Mouse (Mus musculus) C2C12 (cell line): ENCODE data around the gene Scyl2. TPM values are rescaled to one million over a fixed set of nuclear protein-coding genes. Genes with fewer than 3 reads are reported as not detected.
"Not testable (repeated sequence)": the region's sequence is repeated elsewhere in the genome, so short reads cannot be mapped to it uniquely, and the experiment has no call there.

Experiments
- H3K27me3 ChIP-seq: one replicate; pipeline ENCODE4 v1.6.1; 2011; ENCODE audit not compliant: control insufficient read depth, insufficient read depth, insufficient read length
- H3K36me3 ChIP-seq: one replicate; pipeline ENCODE4 v1.6.1; 2011; ENCODE audit not compliant: control insufficient read depth, insufficient read depth
- H3K4me3 ChIP-seq: one replicate; pipeline ENCODE4 v1.5.1; 2011; ENCODE audit warnings: mild to moderate bottlenecking, control low read depth; ENCODE audit not compliant: poor library complexity, insufficient read depth, severe bottlenecking
- H3K79me2 ChIP-seq: one replicate; pipeline ENCODE4 v1.6.1; 2011; ENCODE audit not compliant: control insufficient read depth, insufficient read depth
- H3K79me3 ChIP-seq: one replicate; pipeline ENCODE4 v1.6.1; 2011; ENCODE audit warnings: low read depth, control low read depth
- H3ac ChIP-seq: one replicate; pipeline ENCODE3; 2011; ENCODE audit warnings: low read depth; ENCODE audit not compliant: control insufficient read depth, insufficient read length
- CEBPB ChIP-seq: IDR thresholded peaks from one replicate; pipeline ENCODE4 v1.6.1; 2011; ENCODE audit warnings: low read depth, mild to moderate bottlenecking, control low read depth, moderate library complexity
- CTCF ChIP-seq: IDR thresholded peaks from one replicate; pipeline ENCODE4 v1.5.1; 2011; ENCODE audit not compliant: control insufficient read depth, insufficient read depth, insufficient read length
- FOSL1 ChIP-seq: IDR thresholded peaks from one replicate; pipeline ENCODE4 v1.8.0; 2011; ENCODE audit warnings: mild to moderate bottlenecking, low read length; ENCODE audit not compliant: poor library complexity, insufficient read depth, severe bottlenecking
- MAX ChIP-seq: IDR thresholded peaks from one replicate; pipeline ENCODE4 v1.6.1; 2011; ENCODE audit warnings: mild to moderate bottlenecking, control low read depth
- MYOD1 ChIP-seq: IDR thresholded peaks from one replicate; pipeline ENCODE4 v1.6.1; 2011; ENCODE audit warnings: low read depth; ENCODE audit not compliant: control insufficient read depth, insufficient read length
- MYOG ChIP-seq: IDR thresholded peaks from one replicate; pipeline ENCODE4 v1.6.1; 2011; ENCODE audit not compliant: control insufficient read depth, insufficient read length; ENCODE audit errors: extremely low read depth
- USF1 ChIP-seq: IDR thresholded peaks from one replicate; pipeline ENCODE4 v1.6.1; 2011; ENCODE audit warnings: low read depth, mild to moderate bottlenecking, control low read depth, moderate library complexity
- polyA plus RNA-seq: library from polyadenylated mRNA; unstranded; fragments of >200 nt; fragmentation: generic; extraction: Trizol; gene quantifications from one replicate; pipeline ENCODE4 v1.2.1, GENCODE M21; 2012; ENCODE audit warnings: missing spikeins

Gene Scyl2
- polyA plus RNA-seq, 1 experiment = 6.7 TPM

GRCm38 (mm10) chr10:89676609-89677008 lies 9.5 kb downstream of the Scyl2 start:
- Histone ChIP-seq H3ac (no peak overlapping the region), H3K4me3 (no peak overlapping the region), H3K36me3 (peaks cover 14% of the 10 kb centered on the region), H3K27me3 (no peaks in the 10 kb centered on the region), H3K79me3 (peaks cover 30% of the 10 kb centered on the region), H3K79me2 (peaks cover 62% of the 10 kb centered on the region)
- TF ChIP-seq MYOD1 = no peak
- no peak for TF ChIP-seq CEBPB
- no peak for TF ChIP-seq MAX
- no peak for TF ChIP-seq USF1
- no peak for TF ChIP-seq FOSL1
- TF ChIP-seq CTCF = no peak

- H3K79me3 ChIP-seq, H3K4me3 ChIP-seq, H3ac ChIP-seq, H3K27me3 ChIP-seq: not testable (repeated sequence)
- Histone ChIP-seq H3K36me3 (peaks cover 25% of the 10 kb centered on the region), H3K79me2 (peaks cover 29% of the 10 kb centered on the region)
These were observed 15.7 kb downstream of the Scyl2 start for GRCm38 (mm10) chr10:89670371-89670770.

- Histone ChIP-seq H3K79me2 (peaks cover 15% of the 10 kb centered on the region), H3K27me3 (no peaks in the 10 kb centered on the region), H3K4me3 (no peak overlapping the region), H3K36me3 (peaks cover 23% of the 10 kb centered on the region), H3K79me3 (no peaks in the 10 kb centered on the region), H3ac (no peak overlapping the region)
- TF ChIP-seq USF1 = no peak
- TF ChIP-seq CEBPB = no peak
- no peak for TF ChIP-seq MYOG
- no peak for TF ChIP-seq MAX
- no peak for TF ChIP-seq MYOD1
- TF ChIP-seq FOSL1 = no peak
- no peak for TF ChIP-seq CTCF
These were observed 18.5 kb downstream of the Scyl2 start for GRCm38 (mm10) chr10:89667571-89667970.

- Histone ChIP-seq H3K79me2 (peaks cover 8% of the 10 kb centered on the region), H3K36me3 (peaks cover 23% of the 10 kb centered on the region), H3K27me3 (no peaks in the 10 kb centered on the region), H3K4me3 (no peak overlapping the region), H3ac (no peak overlapping the region), H3K79me3 (no peaks in the 10 kb centered on the region)
- TF ChIP-seq MYOG = no peak
- TF ChIP-seq MAX = no peak
- TF ChIP-seq CTCF = no peak
- no peak for TF ChIP-seq USF1
- TF ChIP-seq MYOD1 = no peak
- TF ChIP-seq FOSL1 = no peak
- TF ChIP-seq CEBPB = no peak
These were observed 20.4 kb downstream of the Scyl2 start for GRCm38 (mm10) chr10:89665679-89666078.

- Histone ChIP-seq H3ac (no peak overlapping the region), H3K79me2 (peaks cover 8% of the 10 kb centered on the region), H3K4me3 (no peak overlapping the region), H3K79me3 (no peaks in the 10 kb centered on the region), H3K36me3 (peaks cover 23% of the 10 kb centered on the region), H3K27me3 (no peaks in the 10 kb centered on the region)
- no peak for TF ChIP-seq MYOG
- no peak for TF ChIP-seq MYOD1
- TF ChIP-seq MAX = no peak
- no peak for TF ChIP-seq FOSL1
- TF ChIP-seq USF1 = no peak
- TF ChIP-seq CTCF = no peak
- no peak for TF ChIP-seq CEBPB
These were observed 21.0 kb downstream of the Scyl2 start for GRCm38 (mm10) chr10:89664977-89665645.

- peaks cover 62% of the 10 kb centered on the region for H3K36me3 ChIP-seq
- no peak overlapping the region for H3ac ChIP-seq
- H3K4me3 ChIP-seq = no peak overlapping the region
- H3K79me2 ChIP-seq = no peaks in the 10 kb centered on the region
- TF ChIP-seq CEBPB = no peak
- H3K27me3 ChIP-seq = no peaks in the 10 kb centered on the region
- no peaks in the 10 kb centered on the region for H3K79me3 ChIP-seq
These were observed 29.7 kb downstream of the Scyl2 start for GRCm38 (mm10) chr10:89656366-89656765.
